Mouse (Mus musculus): Measurements from ENCODE around the gene Ntrk2. TPM values are rescaled to one million over a fixed set of nuclear protein-coding genes. Genes with fewer than 3 reads are reported as not detected.

Gene Ntrk2
- polyA plus RNA-seq, 1 experiment from 2014 or later: 51.5 TPM

DNA sequence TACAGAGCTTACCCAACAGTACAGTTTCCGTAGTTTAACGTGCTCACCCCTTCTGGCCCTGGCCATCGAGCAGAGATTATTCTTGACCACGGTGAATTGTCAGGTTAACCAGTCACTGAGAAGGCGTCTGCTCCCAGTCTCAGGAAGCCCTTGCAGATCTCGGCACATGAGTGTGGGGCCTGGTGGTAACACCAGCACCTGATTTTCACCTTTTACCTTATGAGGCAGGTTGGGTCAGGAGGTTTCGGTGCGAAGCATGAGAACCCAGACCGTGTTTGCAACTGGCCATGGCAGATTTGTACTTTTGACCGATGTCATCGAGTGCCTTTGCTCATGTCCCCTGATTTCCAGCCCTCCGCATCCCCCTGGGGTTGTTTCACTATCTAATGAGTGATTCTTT is 131.5 kb downstream of the Ntrk2 start:
- Histone ChIP-seq H3K27ac (ENCODE audit: low read depth, low read length) (no peak overlapping the region), H3K36me3 (ENCODE audit: control insufficient read depth, insufficient read depth, low read length) (no peaks in the 10 kb centered on the region), H3K4me2 (replicated peaks; ENCODE audit: low read depth, low read length) (no peak overlapping the region), H3K9me3 (ENCODE audit: control insufficient read depth, low read length) (no peaks in the 10 kb centered on the region), H3K27me3 (ENCODE audit: control insufficient read depth, insufficient read depth, low read length) (no peaks in the 10 kb centered on the region), H3K4me3 (ENCODE audit: low read depth, low read length) (no peak overlapping the region), H3K9ac (ENCODE audit: low read depth, low read length) (no peak overlapping the region), H3K4me1 (replicated peaks; ENCODE audit: control insufficient read depth, insufficient read depth, low read length) (peaks cover 4% of the 10 kb centered on the region; the same call in 1 of the 2 replicates)
- no peak for ATAC-seq (ENCODE audit: low FRiP score)
- no peak for DNase-seq (ENCODE audit: low spot score)
- 95% methylated on average over 12 of the region's 12 CpGs for WGBS

GRCm38 (mm10) chr13:58938464-58938863 is 132.1 kb downstream of the Ntrk2 start:
- 95% methylated on average over 4 of the region's 4 CpGs for WGBS
- no peak for DNase-seq (ENCODE audit: low spot score)
- Histone ChIP-seq H3K27me3 (ENCODE audit: control insufficient read depth, insufficient read depth, low read length) (no peaks in the 10 kb centered on the region), H3K9me3 (ENCODE audit: control insufficient read depth, low read length) (no peaks in the 10 kb centered on the region), H3K9ac (ENCODE audit: low read depth, low read length) (no peak overlapping the region), H3K4me3 (ENCODE audit: low read depth, low read length) (no peak overlapping the region), H3K4me1 (replicated peaks; ENCODE audit: control insufficient read depth, insufficient read depth, low read length) (no peaks in the 10 kb centered on the region; the same call in 1 of the 2 replicates), H3K27ac (ENCODE audit: low read depth, low read length) (no peak overlapping the region), H3K36me3 (ENCODE audit: control insufficient read depth, insufficient read depth, low read length) (no peaks in the 10 kb centered on the region), H3K4me2 (replicated peaks; ENCODE audit: low read depth, low read length) (no peak overlapping the region)
- no peak for ATAC-seq (ENCODE audit: low FRiP score)

DNA sequence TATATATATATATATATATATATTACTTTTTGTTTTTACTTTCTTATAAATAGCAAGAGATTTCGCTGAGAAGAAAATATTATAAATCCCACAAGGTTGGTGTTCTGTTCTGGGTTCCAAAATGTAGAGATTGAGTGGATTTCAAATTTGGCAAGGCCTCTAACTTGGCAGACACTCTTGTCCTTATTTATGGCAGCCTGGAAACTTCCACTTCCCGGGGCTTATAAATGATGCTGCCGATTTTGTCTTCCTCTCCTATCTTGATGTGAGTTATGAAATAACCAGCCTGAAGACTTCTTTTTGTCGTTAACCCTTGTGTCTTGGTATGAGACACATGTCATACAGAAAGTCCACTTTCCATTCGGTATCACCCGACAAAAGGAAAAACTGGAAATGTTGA is 133.8 kb downstream of the Ntrk2 start:
- Histone ChIP-seq H3K9me3 (ENCODE audit: control insufficient read depth, low read length) (no peaks in the 10 kb centered on the region), H3K9ac (ENCODE audit: low read depth, low read length) (no peak overlapping the region), H3K4me3 (ENCODE audit: low read depth, low read length) (no peak overlapping the region), H3K27ac (ENCODE audit: low read depth, low read length) (no peak overlapping the region), H3K4me2 (replicated peaks; ENCODE audit: low read depth, low read length) (no peak overlapping the region), H3K36me3 (ENCODE audit: control insufficient read depth, insufficient read depth, low read length) (no peaks in the 10 kb centered on the region), H3K27me3 (ENCODE audit: control insufficient read depth, insufficient read depth, low read length) (no peaks in the 10 kb centered on the region), H3K4me1 (replicated peaks; ENCODE audit: control insufficient read depth, insufficient read depth, low read length) (no peaks in the 10 kb centered on the region)
- 93% methylated on average over 6 of the region's 6 CpGs for WGBS
- ATAC-seq (ENCODE audit: low FRiP score): no peak
- DNase-seq (ENCODE audit: low spot score): no peak

DNA sequence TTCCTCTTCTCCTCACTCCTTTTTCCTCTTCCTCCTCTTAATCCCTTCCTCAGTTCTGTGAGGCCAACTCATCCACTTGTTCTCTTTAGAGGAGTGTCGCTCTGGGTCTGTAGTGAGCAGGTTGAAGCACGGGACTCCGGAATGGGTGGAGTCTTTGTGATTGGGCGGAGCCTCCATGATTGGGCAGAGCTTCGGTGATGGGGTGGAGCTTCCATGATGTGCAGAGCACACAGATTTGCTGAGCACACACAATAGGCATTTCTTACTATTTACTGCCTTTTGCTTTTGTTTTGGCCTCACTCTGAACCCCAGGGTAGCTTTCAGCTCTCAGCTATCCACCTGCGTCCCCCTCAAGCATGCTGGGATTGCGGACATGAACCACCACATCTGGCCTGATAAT is 134.4 kb downstream of the Ntrk2 start:
- ATAC-seq (ENCODE audit: low FRiP score): no peak
- no peak overlapping the region for H3K9ac ChIP-seq (ENCODE audit: low read depth, low read length)
- WGBS: 61% methylated on average over 7 of the region's 7 CpGs

DNA sequence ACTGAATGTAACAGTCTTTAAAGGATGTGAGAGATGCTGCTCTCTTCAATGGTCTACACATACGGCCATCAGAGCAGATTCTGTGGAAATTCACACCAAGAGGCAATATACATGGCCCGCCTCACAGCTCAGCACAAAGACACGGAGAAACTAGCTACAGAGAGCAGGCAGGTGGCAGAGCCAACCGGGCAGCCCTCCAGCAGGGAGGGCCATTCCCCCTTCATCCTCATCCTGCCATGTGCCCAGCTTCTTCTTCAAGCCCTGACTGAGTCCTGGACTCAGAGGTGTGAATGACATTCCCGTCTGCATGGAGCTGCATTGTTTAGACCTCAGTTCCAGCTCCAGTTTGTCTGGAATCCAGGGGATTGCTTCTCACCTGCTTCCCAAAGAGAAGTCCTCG is 139.4 kb downstream of the Ntrk2 start:
- Histone ChIP-seq H3K9me3 (ENCODE audit: control insufficient read depth, low read length) (no peaks in the 10 kb centered on the region), H3K27me3 (ENCODE audit: control insufficient read depth, insufficient read depth, low read length) (no peaks in the 10 kb centered on the region), H3K27ac (ENCODE audit: low read depth, low read length) (no peak overlapping the region), H3K4me3 (ENCODE audit: low read depth, low read length) (no peak overlapping the region), H3K36me3 (ENCODE audit: control insufficient read depth, insufficient read depth, low read length) (no peaks in the 10 kb centered on the region), H3K4me2 (replicated peaks; ENCODE audit: low read depth, low read length) (no peak overlapping the region), H3K9ac (ENCODE audit: low read depth, low read length) (no peak overlapping the region), H3K4me1 (replicated peaks; ENCODE audit: control insufficient read depth, insufficient read depth, low read length) (no peaks in the 10 kb centered on the region)
- no peak for ATAC-seq (ENCODE audit: low FRiP score)
- 81% methylated on average over 6 of the region's 6 CpGs for WGBS
- DNase-seq (ENCODE audit: low spot score): no peak

More for the DNA sequence above, 134.4 kb downstream of the Ntrk2 start:
- DNase-seq (ENCODE audit: low spot score): no peak
- no peak overlapping the region for H3K27ac ChIP-seq (ENCODE audit: low read depth, low read length)
- no peak overlapping the region for H3K4me2 ChIP-seq (replicated peaks; ENCODE audit: low read depth, low read length)
- no peaks in the 10 kb centered on the region for H3K27me3 ChIP-seq (ENCODE audit: control insufficient read depth, insufficient read depth, low read length)
- H3K9me3 ChIP-seq (ENCODE audit: control insufficient read depth, low read length): no peaks in the 10 kb centered on the region
- no peaks in the 10 kb centered on the region for H3K4me1 ChIP-seq (replicated peaks; ENCODE audit: control insufficient read depth, insufficient read depth, low read length)
- no peak overlapping the region for H3K4me3 ChIP-seq (ENCODE audit: low read depth, low read length)
- no peaks in the 10 kb centered on the region for H3K36me3 ChIP-seq (ENCODE audit: control insufficient read depth, insufficient read depth, low read length)

GRCm38 (mm10) chr13:58946589-58946988 is 140.2 kb downstream of the Ntrk2 start:
- no peak overlapping the region for H3K4me2 ChIP-seq (replicated peaks; ENCODE audit: low read depth, low read length)
- H3K9ac ChIP-seq (ENCODE audit: low read depth, low read length): no peak overlapping the region
- no peaks in the 10 kb centered on the region for H3K36me3 ChIP-seq (ENCODE audit: control insufficient read depth, insufficient read depth, low read length)
- no peaks in the 10 kb centered on the region for H3K4me1 ChIP-seq (replicated peaks; ENCODE audit: control insufficient read depth, insufficient read depth, low read length)
- no peaks in the 10 kb centered on the region for H3K9me3 ChIP-seq (ENCODE audit: control insufficient read depth, low read length)
- H3K27ac ChIP-seq (ENCODE audit: low read depth, low read length): no peak overlapping the region
- ATAC-seq (ENCODE audit: low FRiP score) (no peak), DNase-seq (ENCODE audit: low spot score) (no peak)
- no peaks in the 10 kb centered on the region for H3K27me3 ChIP-seq (ENCODE audit: control insufficient read depth, insufficient read depth, low read length)
- WGBS: 84% methylated on average over 6 of the region's 6 CpGs
- no peak overlapping the region for H3K4me3 ChIP-seq (ENCODE audit: low read depth, low read length)

DNA sequence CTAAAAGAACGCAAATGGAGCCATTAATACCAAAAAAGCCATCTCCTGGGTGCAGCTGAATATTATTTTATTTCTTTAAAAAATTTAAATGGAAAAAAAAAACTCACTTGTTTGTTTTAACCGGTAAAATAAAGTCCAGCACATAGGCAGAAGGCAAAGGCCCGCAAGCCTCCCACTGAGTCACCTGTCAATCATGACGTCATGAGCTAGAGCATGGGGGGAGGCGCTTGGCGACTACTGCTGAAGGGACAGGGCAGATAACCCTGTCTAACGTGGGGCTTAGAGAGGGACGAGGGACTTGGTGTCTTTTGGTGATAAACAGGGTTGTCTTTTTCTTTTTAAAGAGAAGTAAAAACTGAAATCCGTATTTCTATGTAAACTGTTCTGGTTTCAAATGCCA is 140.7 kb downstream of the Ntrk2 start:
- H3K27ac ChIP-seq (ENCODE audit: low read depth, low read length): no peak overlapping the region

DNA sequence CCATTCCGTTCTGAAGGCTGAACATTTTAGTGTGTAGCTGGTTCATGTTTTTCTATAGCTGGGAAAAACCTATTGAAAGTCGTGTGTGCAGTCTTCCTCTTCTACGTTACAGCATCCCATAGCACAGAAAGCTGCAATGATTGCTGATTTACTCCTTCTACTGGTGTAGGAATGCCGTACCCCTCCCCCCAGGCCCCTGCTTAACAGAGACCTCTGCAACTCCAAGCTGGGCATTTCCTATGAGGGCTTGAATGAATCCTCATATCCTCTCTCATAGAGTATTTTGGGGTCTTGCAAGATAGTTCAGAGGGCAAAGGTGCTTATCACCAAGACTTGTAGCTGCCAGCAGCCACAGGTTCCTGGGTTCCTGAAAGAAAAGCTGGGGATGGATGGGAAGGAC is 148.0 kb downstream of the Ntrk2 start:
- no peaks in the 10 kb centered on the region for H3K4me1 ChIP-seq (replicated peaks; ENCODE audit: control insufficient read depth, insufficient read depth, low read length)
- no peak overlapping the region for H3K9ac ChIP-seq (ENCODE audit: low read depth, low read length)
- no peak overlapping the region for H3K4me3 ChIP-seq (ENCODE audit: low read depth, low read length)
- no peak overlapping the region for H3K4me2 ChIP-seq (replicated peaks; ENCODE audit: low read depth, low read length)
- H3K36me3 ChIP-seq (ENCODE audit: control insufficient read depth, insufficient read depth, low read length): no peaks in the 10 kb centered on the region
- no peak for DNase-seq (ENCODE audit: low spot score)
- H3K27ac ChIP-seq (ENCODE audit: low read depth, low read length): no peak overlapping the region
- no peaks in the 10 kb centered on the region for H3K9me3 ChIP-seq (ENCODE audit: control insufficient read depth, low read length)
- no peak for ATAC-seq (ENCODE audit: low FRiP score)
- WGBS: 34% methylated on average over 4 of the region's 4 CpGs
- H3K27me3 ChIP-seq (ENCODE audit: control insufficient read depth, insufficient read depth, low read length): no peaks in the 10 kb centered on the region

More for the DNA sequence above, 140.7 kb downstream of the Ntrk2 start:
- Histone ChIP-seq H3K36me3 (ENCODE audit: control insufficient read depth, insufficient read depth, low read length) (no peaks in the 10 kb centered on the region), H3K4me1 (replicated peaks; ENCODE audit: control insufficient read depth, insufficient read depth, low read length) (no peaks in the 10 kb centered on the region), H3K9ac (ENCODE audit: low read depth, low read length) (no peak overlapping the region), H3K4me2 (replicated peaks; ENCODE audit: low read depth, low read length) (no peak overlapping the region), H3K4me3 (ENCODE audit: low read depth, low read length) (no peak overlapping the region), H3K9me3 (ENCODE audit: control insufficient read depth, low read length) (no peaks in the 10 kb centered on the region), H3K27me3 (ENCODE audit: control insufficient read depth, insufficient read depth, low read length) (no peaks in the 10 kb centered on the region)
- DNase-seq (ENCODE audit: low spot score) (peak; percentile 40), ATAC-seq (ENCODE audit: low FRiP score) (no peak)
- WGBS: 44% methylated on average over 9 of the region's 9 CpGs

GRCm38 (mm10) chr13:58954764-58955163 is 148.4 kb downstream of the Ntrk2 start:
- no peaks in the 10 kb centered on the region for H3K9me3 ChIP-seq (ENCODE audit: control insufficient read depth, low read length)
- H3K27ac ChIP-seq (ENCODE audit: low read depth, low read length): no peak overlapping the region
- ATAC-seq (ENCODE audit: low FRiP score): no peak
- no peak overlapping the region for H3K4me2 ChIP-seq (replicated peaks; ENCODE audit: low read depth, low read length)
- DNase-seq (ENCODE audit: low spot score): no peak
- no peaks in the 10 kb centered on the region for H3K4me1 ChIP-seq (replicated peaks; ENCODE audit: control insufficient read depth, insufficient read depth, low read length)
- 8% methylated on average over 5 of the region's 6 CpGs for WGBS
- H3K4me3 ChIP-seq (ENCODE audit: low read depth, low read length): no peak overlapping the region
- no peak overlapping the region for H3K9ac ChIP-seq (ENCODE audit: low read depth, low read length)
- H3K36me3 ChIP-seq (ENCODE audit: control insufficient read depth, insufficient read depth, low read length): no peaks in the 10 kb centered on the region
- H3K27me3 ChIP-seq (ENCODE audit: control insufficient read depth, insufficient read depth, low read length): no peaks in the 10 kb centered on the region

Data from hindbrain, embryonic 11.5 days (tissue).